In genomic region chr9:71931965-71932364, GRCm38 (mm10) we compare ENCODE assay signal across 24 mouse cellular contexts.
A peak's percentile ranks its signal among the peaks of the same experiment; 100 is the strongest.
DNase-seq lines count a peak whose midpoint lies in the region; ATAC-seq and TF ChIP-seq lines count a peak whose summit lies in the region.
"Had no signal": no experiment of that assay in that cellular context is flagged by ENCODE, and none has a peak within 500 bp of the region (broad histone marks: within the 10 kb centered on the region; RNA-seq: fewer than 3 reads in every experiment).

No protein-coding gene starts in this region.

- no peak for TF ChIP-seq CTCF in liver, postnatal 0 days (IDR thresholded peaks at IDR 0.05; ENCODE audit: low read depth)
- TF ChIP-seq CTCF in G1E (IDR thresholded peaks at IDR 0.05; ENCODE audit: low read depth, low read length): no peak
- TF ChIP-seq CTCF in cerebellum, adult 2 months (IDR thresholded peaks at IDR 0.05; ENCODE audit: borderline replicate concordance, insufficient read depth, low read depth, low read length): no peak

- no peaks in the 10 kb centered on the region for H3K36me3 ChIP-seq in liver, embryonic 15.5 days (replicated peaks)
- H3K36me3 ChIP-seq in liver, postnatal 0 days (replicated peaks; ENCODE audit: insufficient read depth, low read length): no peaks in the 10 kb centered on the region
- peaks cover 16% of the 10 kb centered on the region for H3K36me3 ChIP-seq in G1E (replicated peaks)
- H3K36me3 ChIP-seq: embryonic facial prominence, embryonic 12.5 days; forebrain, embryonic 15.5 days had no signal

- H3K4me1 ChIP-seq in liver, embryonic 15.5 days (replicated peaks): peaks cover 12% of the 10 kb centered on the region
- H3K4me1 ChIP-seq in liver, postnatal 0 days (ENCODE audit: insufficient read depth): no peaks in the 10 kb centered on the region
- H3K4me1 ChIP-seq in G1E (ENCODE audit: insufficient read depth, low read depth, low read length): peaks cover 52% of the 10 kb centered on the region
- H3K4me1 ChIP-seq in cerebellum, adult 2 months (ENCODE audit: control insufficient read depth, insufficient read depth, low read length): no peaks in the 10 kb centered on the region
- H3K4me1 ChIP-seq: embryonic facial prominence, embryonic 10.5 days; embryonic facial prominence, embryonic 12.5 days had no signal

- H3K4me2 ChIP-seq in liver, embryonic 15.5 days: no peak overlapping the region
- H3K4me2 ChIP-seq in liver, postnatal 0 days (ENCODE audit: low read depth, low read length): no peak overlapping the region
- H3K4me2 ChIP-seq: embryonic facial prominence, embryonic 12.5 days; forebrain, embryonic 13.5 days; forebrain, embryonic 15.5 days had no signal

- TF ChIP-seq POLR2A in cerebellum, adult 2 months (IDR thresholded peaks at IDR 0.05; ENCODE audit: borderline replicate concordance, insufficient read depth, low read length): no peak

- no peak for TF ChIP-seq EP300 in liver, postnatal 0 days (IDR thresholded peaks at IDR 0.05; ENCODE audit: low read depth)

- no peak overlapping the region for H3K9ac ChIP-seq in liver, embryonic 15.5 days
- no peak overlapping the region for H3K9ac ChIP-seq in liver, postnatal 0 days (replicated peaks)
- H3K9ac ChIP-seq: embryonic facial prominence, embryonic 12.5 days; forebrain, embryonic 13.5 days; forebrain, embryonic 15.5 days; forebrain, postnatal 0 days had no signal

- no peak for ATAC-seq in liver, embryonic 15.5 days (ENCODE audit: insufficient read depth)
- ATAC-seq in liver, postnatal 0 days: no peak
- ATAC-seq in G1E (ENCODE audit: extremely low read depth, insufficient number of reproducible peaks, low FRiP score, poor library complexity, severe bottlenecking): peak; percentile 31; the same call in 1 of the 2 replicates
- ATAC-seq: activated CD4-positive, CD25-positive, alpha-beta regulatory T cell, adult 4 months; CD4-positive, CD25-positive, alpha-beta regulatory T cell, adult 4 months; forebrain, embryonic 13.5 days; forebrain, embryonic 15.5 days; forebrain, postnatal 0 days; Patski had no signal

- no peaks in the 10 kb centered on the region for H3K27me3 ChIP-seq in liver, embryonic 15.5 days
- H3K27me3 ChIP-seq in liver, postnatal 0 days (ENCODE audit: insufficient read depth, low read length): no peaks in the 10 kb centered on the region
- H3K27me3 ChIP-seq in G1E (ENCODE audit: insufficient read depth, low read length): no peaks in the 10 kb centered on the region
- no peaks in the 10 kb centered on the region for H3K27me3 ChIP-seq in cerebellum, adult 2 months (ENCODE audit: control insufficient read depth, insufficient read depth, low read length)
- H3K27me3 ChIP-seq: CH12.LX; embryonic facial prominence, embryonic 12.5 days; forebrain, embryonic 13.5 days; forebrain, embryonic 15.5 days; Patski had no signal

- no peak overlapping the region for H3K4me3 ChIP-seq in liver, embryonic 15.5 days (replicated peaks)
- no peak overlapping the region for H3K4me3 ChIP-seq in liver, postnatal 0 days (ENCODE audit: low read depth, low read length)
- no peak overlapping the region for H3K4me3 ChIP-seq in G1E (ENCODE audit: low read depth, low read length)
- no peak overlapping the region for H3K4me3 ChIP-seq in cerebellum, adult 2 months (replicated peaks; ENCODE audit: insufficient read depth, low read depth, low read length)
- H3K4me3 ChIP-seq: embryonic facial prominence, embryonic 10.5 days; embryonic facial prominence, embryonic 12.5 days; forebrain, embryonic 13.5 days; forebrain, embryonic 15.5 days had no signal

- no peaks in the 10 kb centered on the region for H3K9me3 ChIP-seq in liver, embryonic 15.5 days (replicated peaks)
- H3K9me3 ChIP-seq in liver, postnatal 0 days (ENCODE audit: low read length): no peaks in the 10 kb centered on the region
- no peaks in the 10 kb centered on the region for H3K9me3 ChIP-seq in G1E (replicated peaks)
- H3K9me3 ChIP-seq: embryonic facial prominence, embryonic 10.5 days; embryonic facial prominence, embryonic 12.5 days; forebrain, embryonic 13.5 days; forebrain, embryonic 15.5 days had no signal

- DNase-seq in liver, postnatal 0 days: no peak
- no peak for DNase-seq in G1E (ENCODE audit: low spot score)
- peak; percentile 40 for DNase-seq in c-Kit-positive CD71-positive TER-119-positive erythroid progenitor cells, embryonic 14.5 days (ENCODE audit: low spot score)
- no peak for DNase-seq in embryo, embryonic 10.5 days (ENCODE audit: low spot score)
- DNase-seq in cerebellum, adult 2 months: no peak
- DNase-seq: adrenal gland, adult 8-10 months; adrenal gland, postnatal 14 days; adrenal gland, postnatal 36 days; B cell, adult 2 months; cerebellum, adult 11 months; cerebellum, adult 18-20 months; cerebellum, adult 9-10 months; cerebellum, postnatal 14 days; cerebellum, postnatal 36 days; forebrain, postnatal 0 days had no signal

- H3K27ac ChIP-seq in liver, embryonic 15.5 days (replicated peaks): 0 out of 2 replicates have a peak overlapping the region, but pooled peaks have one; percentile 9
- no peak overlapping the region for H3K27ac ChIP-seq in liver, postnatal 0 days (ENCODE audit: low read depth)
- H3K27ac ChIP-seq in cerebellum, adult 2 months (ENCODE audit: insufficient read depth, low read length): no peak overlapping the region
- H3K27ac ChIP-seq: embryonic facial prominence, embryonic 10.5 days; embryonic facial prominence, embryonic 12.5 days; forebrain, embryonic 15.5 days had no signal
